Mouse (Mus musculus): Measurements from ENCODE around the gene Trappc4. TPM values are rescaled to one million over a fixed set of nuclear protein-coding genes. Genes with fewer than 3 reads are reported as not detected.

Trappc4 gene
- total RNA-seq, 2 experiments from 2014 or later: 65.4 to 70.9 TPM

DNA sequence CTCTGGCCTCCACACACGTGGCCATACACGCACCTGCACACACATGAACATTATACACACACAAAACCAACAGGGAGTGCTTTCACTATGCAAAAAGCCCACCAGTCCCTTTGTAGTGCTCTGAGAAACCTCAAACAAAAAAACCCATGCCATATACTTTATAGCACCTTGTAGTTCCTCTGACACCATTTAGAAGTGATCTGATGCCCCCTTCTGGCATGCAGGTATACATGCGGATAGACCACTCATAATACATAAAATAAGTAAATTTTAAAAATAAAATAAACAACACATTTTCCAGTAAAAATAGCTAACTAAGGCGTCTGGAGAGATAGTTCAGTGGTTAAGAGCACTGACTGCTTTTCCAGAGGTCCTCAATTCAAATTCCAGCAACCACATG lies 50.2 kb downstream of the Trappc4 start:
- DNase-seq: no peak

Small RNA genes within 50 kb of the gene (microRNA-seq; reads per million reads assigned to microRNA genes)
- 1.4 reads per million for gene Mir7085

Other genes starting within 250 kb of the Trappc4 start
- gene Cbl, start 173.6 kb downstream of the Trappc4 start, total RNA-seq (2021): 10 to 100 TPM; 28.2 to 32.4 TPM
- 1 to 10 TPM; 1.5 to 1.6 TPM for gene Ccdc153, start 166.9 kb downstream of the Trappc4 start, total RNA-seq (2021)
- gene Pdzd3, start 156.1 kb downstream of the Trappc4 start, total RNA-seq (2021): under 1 TPM in 1 of 2 experiments, not detected in 1; 0.48 TPM
- 10 to 100 TPM; 23.1 to 30.6 TPM for gene Nlrx1, start 139.0 kb downstream of the Trappc4 start, total RNA-seq (2021)
- gene Abcg4, start 119.0 kb downstream of the Trappc4 start, total RNA-seq (2021): 10 to 100 TPM; 15.0 to 23.1 TPM
- 10 to 100 TPM; 17.3 to 24.4 TPM for gene Hinfp, start 101.9 kb downstream of the Trappc4 start, total RNA-seq (2021)
- 10 to 100 TPM; 19.3 to 25.1 TPM for gene C2cd2l, start 87.3 kb downstream of the Trappc4 start, total RNA-seq (2021)
- gene Dpagt1, start 81.6 kb downstream of the Trappc4 start, total RNA-seq (2021): 10 to 100 TPM; 25.2 to 27.7 TPM
- 10 to 100 TPM; 87.2 to 99.6 TPM for gene H2afx, start 72.9 kb downstream of the Trappc4 start, total RNA-seq (2021)
- gene Hmbs, start 63.4 kb downstream of the Trappc4 start, total RNA-seq (2021): 100 to 1,000 TPM in 1 of 2 experiments, 10 to 100 TPM in 1; 86.7 to 101 TPM
- 10 to 100 TPM; 42.3 to 47.3 TPM for gene Vps11, start 45.9 kb downstream of the Trappc4 start, total RNA-seq (2021)
- 100 to 1,000 TPM in 1 of 2 experiments, 10 to 100 TPM in 1; 97.2 to 121 TPM for gene Hyou1, start 28.1 kb downstream of the Trappc4 start, total RNA-seq (2021)
- 10 to 100 TPM; 30.6 to 44.8 TPM for gene Slc37a4, start 10.7 kb downstream of the Trappc4 start, total RNA-seq (2021)
- 1,000 to 10,000 TPM; 1,303 to 1,311 TPM for gene Rps25, start 461 bp downstream of the Trappc4 start, total RNA-seq (2021)
- 10 to 100 TPM; 15.4 to 20.7 TPM for gene Ccdc84, start 11.0 kb upstream of the Trappc4 start, total RNA-seq (2021)
- not detected for gene Foxr1, start 33.5 kb upstream of the Trappc4 start, total RNA-seq (2021)
- gene Upk2, start 47.4 kb upstream of the Trappc4 start, total RNA-seq (2021): not detected
- gene Bcl9l, start 75.2 kb upstream of the Trappc4 start, total RNA-seq (2021): 10 to 100 TPM; 64.6 to 72.6 TPM
- 1 to 10 TPM; 1.0 to 1.4 TPM for gene Cxcr5, start 154.3 kb upstream of the Trappc4 start, total RNA-seq (2021)
- gene Ddx6, start 197.3 kb upstream of the Trappc4 start, total RNA-seq (2021): 100 to 1,000 TPM; 106 to 118 TPM